Mouse (Mus musculus) MEL (cell line): ENCODE measurements around the gene Fosl1. TPM values are rescaled to one million over a fixed set of nuclear protein-coding genes. Genes with fewer than 3 reads are reported as not detected.
"Not testable (repeated sequence)": the region's sequence is repeated elsewhere in the genome, so short reads cannot be mapped to it uniquely, and the experiment has no call there.

Source experiments
- DNase-seq: peaks from one replicate; pipeline ENCODE4 v3.0.0; 2011; ENCODE audit warnings: low read depth, low spot score
- H3K27ac ChIP-seq: 2 replicates; pipeline ENCODE4 v1.5.1; 2012; ENCODE audit warnings: low read depth, mild to moderate bottlenecking, control low read depth, low read length, moderate library complexity; ENCODE audit not compliant: control insufficient read depth
- H3K27me3 ChIP-seq, 2 experiments: fragments of 150-350 bp in 1 of 2; sonication (generic) in 1 of 2; 2 replicates each; pipeline ENCODE4 v1.6.1; 2012; ENCODE audit warnings: low read length in 2 of 2, mild to moderate bottlenecking in 2 of 2, improper control_type of control experiment in 1 of 2, moderate library complexity in 1 of 2; ENCODE audit not compliant: insufficient read depth in 2 of 2, control insufficient read depth in 1 of 2
- H3K36me3 ChIP-seq, 2 experiments: 2 replicates each; pipeline ENCODE4 v1.6.1; 2012 to 2014; ENCODE audit warnings: low read length in 2 of 2, improper control_type of control experiment in 1 of 2, inconsistent platforms in 1 of 2, mild to moderate bottlenecking in 1 of 2; ENCODE audit not compliant: insufficient read depth in 2 of 2, control insufficient read depth in 1 of 2
- H3K4me1 ChIP-seq, 2 experiments: fragments of 150-350 bp in 1 of 2; sonication (generic) in 1 of 2; 2 replicates each; pipeline ENCODE4 v1.6.1; 2012; ENCODE audit warnings: low read length in 2 of 2, improper control_type of control experiment in 1 of 2, mild to moderate bottlenecking in 1 of 2; ENCODE audit not compliant: insufficient read depth in 2 of 2, control insufficient read depth in 1 of 2
- H3K4me3 ChIP-seq, 2 experiments: fragments of 150-350 bp in 1 of 2; sonication (generic) in 1 of 2; 2 replicates each; pipeline ENCODE4 v1.5.1; 2012; ENCODE audit warnings: low read depth in 2 of 2, low read length in 2 of 2, mild to moderate bottlenecking in 2 of 2, moderate library complexity in 2 of 2, control low read depth in 1 of 2, improper control_type of control experiment in 1 of 2; ENCODE audit not compliant: control insufficient read depth in 1 of 2, insufficient read depth in 1 of 2
- H3K79me2 ChIP-seq: 2 replicates; pipeline ENCODE4 v1.6.1; 2012; ENCODE audit warnings: mild to moderate bottlenecking, low read length, moderate library complexity; ENCODE audit not compliant: control insufficient read depth, poor library complexity, insufficient read depth
- H3K9ac ChIP-seq: 2 replicates; pipeline ENCODE4 v1.6.1; 2012; ENCODE audit warnings: low read depth, mild to moderate bottlenecking, control low read depth, low read length, moderate library complexity; ENCODE audit not compliant: control insufficient read depth, poor library complexity, severe bottlenecking
- H3K9me3 ChIP-seq: fragments of 150-350 bp; sonication (generic); replicated peaks from 2 replicates; pipeline ENCODE4 v1.6.1; 2012; ENCODE audit warnings: mild to moderate bottlenecking, low read length, improper control_type of control experiment, moderate library complexity; ENCODE audit not compliant: insufficient read depth
- CTCF ChIP-seq, 3 experiments: IDR thresholded peaks in 2 of 3; conservative IDR thresholded peaks in 1 of 3; 2 replicates each; pipeline ENCODE4 v1.5.1; 2011 to 2012; ENCODE audit warnings: low read length in 3 of 3, low read depth in 2 of 3, mild to moderate bottlenecking in 2 of 3, improper control_type of control experiment in 1 of 3, inconsistent platforms in 1 of 3, mixed read lengths in 1 of 3, moderate library complexity in 1 of 3; ENCODE audit not compliant: control insufficient read depth in 1 of 3, insufficient read depth in 1 of 3, poor library complexity in 1 of 3, severe bottlenecking in 1 of 3
- EP300 ChIP-seq, 2 experiments: IDR thresholded peaks; 2 replicates each; pipeline ENCODE4 v1.6.1; 2011; ENCODE audit warnings: improper control_type of control experiment in 2 of 2, low read length in 2 of 2, low read depth in 1 of 2, mild to moderate bottlenecking in 1 of 2
- GABPA ChIP-seq: IDR thresholded peaks from 2 replicates; pipeline ENCODE4 v1.6.1; 2012; ENCODE audit warnings: low read depth, mild to moderate bottlenecking, inconsistent platforms, low read length, improper control_type of control experiment, moderate library complexity
- GATA1 ChIP-seq: IDR thresholded peaks from 2 replicates; pipeline ENCODE4 v1.6.1; 2011; ENCODE audit warnings: low read depth, low read length, improper control_type of control experiment
- HCFC1 ChIP-seq: IDR thresholded peaks from 2 replicates; pipeline ENCODE4 v1.6.1; 2012; ENCODE audit warnings: low read depth, mild to moderate bottlenecking, inconsistent platforms, low read length, improper control_type of control experiment, moderate library complexity
- JUND ChIP-seq: IDR thresholded peaks from 2 replicates; pipeline ENCODE4 v1.6.1; 2011; ENCODE audit warnings: low read depth, mild to moderate bottlenecking, improper control_type of control experiment, low read length
- MAFK ChIP-seq: IDR thresholded peaks from 2 replicates; pipeline ENCODE4 v1.6.1; 2011; ENCODE audit warnings: low read depth, mild to moderate bottlenecking, low read length, improper control_type of control experiment, borderline replicate concordance
- MAX ChIP-seq: IDR thresholded peaks from 2 replicates; pipeline ENCODE4 v1.6.1; 2011; ENCODE audit warnings: low read length, improper control_type of control experiment
- MXI1 ChIP-seq: IDR thresholded peaks from 2 replicates; pipeline ENCODE4 v1.6.1; 2011; ENCODE audit warnings: mild to moderate bottlenecking, low read depth, low read length, improper control_type of control experiment
- NRF1 ChIP-seq: IDR thresholded peaks from 2 replicates; pipeline ENCODE4 v1.6.1; 2014; ENCODE audit warnings: low read depth, mild to moderate bottlenecking, inconsistent platforms, low read length, improper control_type of control experiment, moderate library complexity; ENCODE audit not compliant: poor library complexity, insufficient read depth, severe bottlenecking
- POLR2A ChIP-seq, 2 experiments: IDR thresholded peaks; 2 replicates each; pipeline ENCODE4 v1.6.1; 2011 to 2012; ENCODE audit warnings: low read length in 2 of 2, mild to moderate bottlenecking in 2 of 2, control low read depth in 1 of 2, improper control_type of control experiment in 1 of 2, low read depth in 1 of 2, moderate library complexity in 1 of 2; ENCODE audit not compliant: control insufficient read depth in 1 of 2, insufficient read depth in 1 of 2, poor library complexity in 1 of 2
- POLR2AphosphoS5 ChIP-seq: IDR thresholded peaks from 2 replicates; pipeline ENCODE4 v1.6.1; 2012; ENCODE audit warnings: low read depth, borderline replicate concordance, mild to moderate bottlenecking, inconsistent platforms, low read length, moderate library complexity, mixed read lengths
- RAD21 ChIP-seq: IDR thresholded peaks from 2 replicates; pipeline ENCODE4 v1.6.1; 2011; ENCODE audit warnings: mild to moderate bottlenecking, low read depth, low read length, improper control_type of control experiment
- RCOR1 ChIP-seq: IDR thresholded peaks from 2 replicates; pipeline ENCODE4 v1.6.1; 2012; ENCODE audit warnings: low read depth, mild to moderate bottlenecking, inconsistent platforms, low read length, improper control_type of control experiment
- SMC3 ChIP-seq: IDR thresholded peaks from 2 replicates; pipeline ENCODE4 v1.6.1; 2011; ENCODE audit warnings: low read depth, low read length, improper control_type of control experiment
- TAL1 ChIP-seq: IDR thresholded peaks from 2 replicates; pipeline ENCODE4 v1.6.1; 2012; ENCODE audit warnings: mild to moderate bottlenecking, inconsistent platforms, low read length, moderate library complexity, mixed read lengths
- TCF12 ChIP-seq: IDR thresholded peaks from 2 replicates; pipeline ENCODE4 v1.6.1; 2014; ENCODE audit warnings: low read depth, mild to moderate bottlenecking, inconsistent platforms, low read length, improper control_type of control experiment, moderate library complexity
- UBTF ChIP-seq: IDR thresholded peaks from 2 replicates; pipeline ENCODE4 v1.6.1; 2012; ENCODE audit warnings: low read depth, mild to moderate bottlenecking, inconsistent platforms, low read length, improper control_type of control experiment, moderate library complexity, borderline replicate concordance; ENCODE audit not compliant: insufficient read depth
- USF1 ChIP-seq: IDR thresholded peaks from 2 replicates; pipeline ENCODE4 v1.6.1; 2014; ENCODE audit warnings: low read depth, mild to moderate bottlenecking, inconsistent platforms, low read length, improper control_type of control experiment, moderate library complexity
- ZMIZ1 ChIP-seq: IDR thresholded peaks from 2 replicates; pipeline ENCODE4 v1.6.1; 2012; ENCODE audit warnings: low read depth, mild to moderate bottlenecking, inconsistent platforms, low read length, improper control_type of control experiment, moderate library complexity
- ZNF384 ChIP-seq: IDR thresholded peaks from 2 replicates; pipeline ENCODE4 v1.6.1; 2012; ENCODE audit warnings: low read depth, mild to moderate bottlenecking, inconsistent platforms, low read length, improper control_type of control experiment
- polyA plus RNA-seq, 2 experiments: library from polyadenylated mRNA; stranded (reverse) in 1 of 2; unstranded in 1 of 2; fragments of >175 nt in 1 of 2; fragments of >200 nt in 1 of 2; gene quantifications; 2 replicates each; pipeline versions ENCODE4 v1.2.1 to v1.2.4; 2012; ENCODE audit warnings: low replicate concordance in 2 of 2, low read depth in 1 of 2; ENCODE audit not compliant: insufficient read length in 2 of 2, insufficient read depth in 1 of 2, missing spikeins in 1 of 2
- total RNA-seq: library from RNA; depleted of rRNA; stranded (reverse); fragments of 300-350 nt; gene quantifications from 2 replicates; pipeline ENCODE4 v1.2.3, GENCODE M21; 2012

Gene Fosl1
- total and polyA plus RNA-seq, 3 experiments, result 2.0 to 3.1 TPM; not detected in 1

DNA sequence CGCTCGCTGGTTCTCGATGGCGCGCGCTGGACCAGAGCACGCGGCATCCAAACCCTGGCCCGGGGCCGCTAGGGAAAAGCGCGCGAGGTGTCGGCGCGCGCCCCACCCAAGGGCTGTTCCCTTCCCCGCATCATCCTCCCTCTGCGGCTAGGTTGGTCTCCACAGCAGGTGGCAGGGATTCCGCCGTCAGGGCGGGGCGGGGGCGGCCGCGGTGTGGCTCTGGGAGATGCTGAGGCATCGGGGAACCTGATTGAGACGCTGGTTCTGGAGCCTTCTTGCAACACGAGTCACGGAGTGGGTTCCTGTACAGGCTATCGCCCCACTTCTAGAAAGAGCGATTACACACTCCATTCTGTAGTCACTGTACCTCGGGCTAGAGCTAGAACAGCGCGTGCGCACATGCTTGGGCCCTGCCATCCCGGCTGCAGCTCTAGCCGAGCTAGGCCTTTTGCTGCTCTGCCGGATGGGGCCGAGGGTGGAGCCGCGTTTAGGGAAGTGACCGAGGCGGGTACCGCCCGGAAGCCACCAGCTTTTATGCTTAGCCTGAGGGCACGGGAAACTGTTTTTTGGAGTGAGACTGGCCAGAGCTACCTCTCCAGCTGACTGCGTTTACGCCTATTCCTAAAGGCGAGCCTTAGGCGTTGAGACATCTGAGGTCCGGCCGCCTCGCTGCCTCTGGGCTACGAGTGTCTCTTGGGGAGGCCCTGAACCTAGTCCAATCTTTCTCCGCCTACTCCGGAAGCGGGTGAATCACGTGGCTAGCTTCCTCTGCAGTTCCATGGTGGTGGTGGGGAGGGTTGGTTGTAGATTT, 43.8 kb downstream of the Fosl1 start (continued):
- TF ChIP-seq EP300 (IDR thresholded peaks at IDR 0.05; ENCODE audit: low read depth in 1 of 2, low read length in 2 of 2) (peak in 1 of 2 experiments; percentile 40; a peak in 1 of 4 replicates), CTCF (IDR thresholded peaks at IDR 0.05 in 2 of 3, conservative IDR thresholded peaks at IDR 0.05 in 1 of 3; ENCODE audit: control insufficient read depth in 1 of 3, insufficient read depth in 1 of 3, low read depth in 2 of 3, low read length in 3 of 3, poor library complexity in 1 of 3, severe bottlenecking in 1 of 3) (no peak), GATA1 (no peak), JUND (no peak), SMC3 (peak; percentile 12; the same call in 1 of the 2 replicates), UBTF (peak; percentile 81; the same call in 1 of the 2 replicates), ZNF384 (no peak), ZMIZ1 (peak; percentile 91), MAFK (no peak), MXI1 (peak; percentile 91), HCFC1 (peak; percentile 75), RCOR1 (no peak), NRF1 (peak; percentile 61), GABPA (no peak), MAX (peak; percentile 90), TCF12 (peak; percentile 35; the same call in 1 of the 2 replicates), USF1 (peak; percentile 96)
- TF ChIP-seq, all 39 proteins: peak for 24

DNA sequence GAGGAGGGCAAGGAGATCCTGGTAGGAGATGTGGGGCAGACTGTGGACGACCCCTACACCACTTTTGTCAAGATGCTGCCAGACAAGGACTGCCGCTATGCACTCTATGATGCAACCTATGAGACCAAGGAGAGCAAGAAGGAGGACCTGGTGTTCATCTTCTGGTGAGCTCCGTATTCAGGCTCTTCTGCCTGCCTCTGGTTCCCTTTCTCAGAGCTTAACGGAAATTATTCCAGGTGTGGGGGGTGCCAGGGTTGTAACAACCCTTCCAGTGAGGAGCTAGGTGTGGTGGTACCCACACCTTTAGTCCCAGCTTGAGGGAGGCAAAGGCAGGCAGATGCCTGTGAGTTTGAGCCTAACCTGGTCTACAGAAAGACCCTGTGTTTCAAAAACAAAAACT, 45.3 kb downstream of the Fosl1 start:
- H3K4me3 ChIP-seq, result no peak overlapping the region
- no peak for DNase-seq
- H3K36me3 ChIP-seq, result peaks cover 0 to 10% of the 10 kb centered on the region in 2 experiments
- H3K27ac ChIP-seq, result no peak overlapping the region
- peaks cover 0 to 4% of the 10 kb centered on the region in 2 experiments; a peak in 2 of 4 replicates for H3K4me1 ChIP-seq
- TF ChIP-seq POLR2AphosphoS5, result no peak
- TF ChIP-seq POLR2A (IDR thresholded peaks at IDR 0.05; ENCODE audit: control insufficient read depth in 1 of 2, insufficient read depth in 1 of 2, low read depth in 1 of 2, low read length in 2 of 2, poor library complexity in 1 of 2), result 0 out of 4 replicates have a peak, but pooled peaks of 1 of the 2 experiments have one; percentile 15
- no peak for TF ChIP-seq RAD21
- no peak for TF ChIP-seq TAL1
- no peak for TF ChIP-seq GATA1
- H3K79me2 ChIP-seq, result peaks cover 31% of the 10 kb centered on the region
- no peak overlapping the region for H3K9ac ChIP-seq
- no peaks in the 10 kb centered on the region for H3K9me3 ChIP-seq
- no peaks in the 10 kb centered on the region for H3K27me3 ChIP-seq

DNA sequence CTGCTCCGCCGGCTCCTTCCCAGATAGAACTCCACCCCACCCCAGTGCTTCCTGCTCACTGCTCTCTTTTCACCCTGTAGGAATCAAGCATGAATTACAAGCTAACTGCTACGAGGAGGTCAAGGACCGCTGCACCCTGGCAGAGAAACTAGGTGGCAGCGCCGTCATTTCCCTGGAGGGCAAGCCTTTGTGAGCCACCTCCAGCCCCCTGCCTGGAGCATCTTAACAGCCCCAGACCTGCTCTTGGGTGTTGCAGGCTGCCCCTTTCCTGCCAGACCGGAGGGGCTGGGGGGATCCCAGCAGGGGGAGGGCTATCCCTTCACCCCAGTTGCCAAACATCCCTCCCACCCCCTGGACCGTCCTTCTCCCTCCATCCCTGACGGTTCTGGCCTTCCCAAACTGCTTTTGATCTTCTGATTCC, 46.0 kb downstream of the Fosl1 start:
- not testable (repeated sequence) for H3K27me3 ChIP-seq, H3K9ac ChIP-seq, H3K4me3 ChIP-seq, H3K9me3 ChIP-seq, H3K4me1 ChIP-seq, DNase-seq, H3K27ac ChIP-seq
- Histone ChIP-seq H3K36me3 (peaks cover 0 to 10% of the 10 kb centered on the region in 2 experiments), H3K79me2 (peaks cover 29% of the 10 kb centered on the region)
